Mouse (Mus musculus): ENCODE results near the gene Efhd2. TPM values are rescaled to one million over a fixed set of nuclear protein-coding genes. Genes with fewer than 3 reads are reported as not detected.

Gene Efhd2
- polyA plus RNA-seq, 1 experiment from 2014 or later = 77.8 TPM

GRCm38 (mm10) chr4:141898905-141899304 is 24.2 kb upstream of the Efhd2 start:
- H3K9me3 ChIP-seq = no peaks in the 10 kb centered on the region
- H3K4me1 ChIP-seq (replicated peaks) = peaks cover 58% of the 10 kb centered on the region
- no peaks in the 10 kb centered on the region for H3K27me3 ChIP-seq
- no peak overlapping the region for H3K4me2 ChIP-seq
- no peak for ATAC-seq (ENCODE audit: low FRiP score, low read depth)
- H3K36me3 ChIP-seq = no peaks in the 10 kb centered on the region
- no peak overlapping the region for H3K9ac ChIP-seq
- peak overlapping the region; percentile 77 for H3K27ac ChIP-seq (replicated peaks)
- H3K4me3 ChIP-seq = no peak overlapping the region
- 83% methylated on average over 8 of the region's 8 CpGs for WGBS

GRCm38 (mm10) chr4:141897838-141898237 is 23.1 kb upstream of the Efhd2 start:
- Histone ChIP-seq H3K27me3 (no peaks in the 10 kb centered on the region), H3K36me3 (no peaks in the 10 kb centered on the region), H3K4me3 (no peak overlapping the region), H3K4me2 (no peak overlapping the region), H3K9me3 (no peaks in the 10 kb centered on the region), H3K4me1 (replicated peaks) (peaks cover 57% of the 10 kb centered on the region), H3K27ac (replicated peaks) (peak overlapping the region; percentile 38; the same call in 1 of the 2 replicates), H3K9ac (no peak overlapping the region)
- 50% methylated on average over 3 of the region's 3 CpGs for WGBS
- ATAC-seq (ENCODE audit: low FRiP score, low read depth) = no peak

- no peak for ATAC-seq (ENCODE audit: low FRiP score, low read depth)
- Histone ChIP-seq H3K9me3 (no peaks in the 10 kb centered on the region), H3K4me1 (replicated peaks) (peaks cover 51% of the 10 kb centered on the region), H3K36me3 (no peaks in the 10 kb centered on the region), H3K9ac (no peak overlapping the region), H3K4me3 (no peak overlapping the region), H3K4me2 (no peak overlapping the region), H3K27me3 (no peaks in the 10 kb centered on the region), H3K27ac (replicated peaks) (peak overlapping the region; percentile 43; the same call in 1 of the 2 replicates)
- WGBS = 60% methylated on average over 6 of the region's 6 CpGs
These were observed 22.5 kb upstream of the Efhd2 start for GRCm38 (mm10) chr4:141897225-141897624.

- Histone ChIP-seq H3K4me2 (no peak overlapping the region), H3K9me3 (no peaks in the 10 kb centered on the region), H3K36me3 (no peaks in the 10 kb centered on the region), H3K9ac (no peak overlapping the region), H3K4me1 (replicated peaks) (peaks cover 37% of the 10 kb centered on the region), H3K27me3 (no peaks in the 10 kb centered on the region), H3K27ac (replicated peaks) (no peak overlapping the region), H3K4me3 (no peak overlapping the region)
- no peak for ATAC-seq (ENCODE audit: low FRiP score, low read depth)
- 74% methylated on average over 12 of the region's 12 CpGs for WGBS
These were observed 21.1 kb upstream of the Efhd2 start for GRCm38 (mm10) chr4:141895772-141896171.

GRCm38 (mm10) chr4:141893157-141893784 is 18.6 kb upstream of the Efhd2 start:
- Histone ChIP-seq H3K4me3 (no peak overlapping the region), H3K36me3 (no peaks in the 10 kb centered on the region), H3K27ac (replicated peaks) (no peak overlapping the region), H3K27me3 (no peaks in the 10 kb centered on the region), H3K4me2 (no peak overlapping the region), H3K9ac (no peak overlapping the region), H3K9me3 (no peaks in the 10 kb centered on the region), H3K4me1 (replicated peaks) (peaks cover 15% of the 10 kb centered on the region)
- WGBS = 91% methylated on average over 8 of the region's 8 CpGs
- no peak for ATAC-seq (ENCODE audit: low FRiP score, low read depth)

- H3K4me2 ChIP-seq = no peak overlapping the region
- ATAC-seq (ENCODE audit: low FRiP score, low read depth) = no peak
- H3K9me3 ChIP-seq = no peaks in the 10 kb centered on the region
- H3K9ac ChIP-seq = no peak overlapping the region
- 57% methylated on average over 6 of the region's 6 CpGs for WGBS
- H3K4me1 ChIP-seq (replicated peaks) = no peaks in the 10 kb centered on the region
- H3K4me3 ChIP-seq = no peak overlapping the region
- no peaks in the 10 kb centered on the region for H3K36me3 ChIP-seq
- no peak overlapping the region for H3K27ac ChIP-seq (replicated peaks)
- no peaks in the 10 kb centered on the region for H3K27me3 ChIP-seq
These were observed 11.8 kb upstream of the Efhd2 start for GRCm38 (mm10) chr4:141886385-141886968.

- no peak overlapping the region for H3K4me3 ChIP-seq
- H3K27ac ChIP-seq (replicated peaks) = no peak overlapping the region
- no peak overlapping the region for H3K4me2 ChIP-seq
- no peak overlapping the region for H3K9ac ChIP-seq
- no peaks in the 10 kb centered on the region for H3K36me3 ChIP-seq
- ATAC-seq (ENCODE audit: low FRiP score, low read depth) = no peak
- no peaks in the 10 kb centered on the region for H3K9me3 ChIP-seq
- 81% methylated on average over 9 of the region's 9 CpGs for WGBS
- no peaks in the 10 kb centered on the region for H3K27me3 ChIP-seq
- no peaks in the 10 kb centered on the region for H3K4me1 ChIP-seq (replicated peaks)
These were observed 10.7 kb upstream of the Efhd2 start for GRCm38 (mm10) chr4:141885451-141885850.

- no peak overlapping the region for H3K27ac ChIP-seq (replicated peaks)
- H3K4me3 ChIP-seq = no peak overlapping the region
- ATAC-seq (ENCODE audit: low FRiP score, low read depth) = no peak
- H3K9ac ChIP-seq = no peak overlapping the region
- H3K4me1 ChIP-seq (replicated peaks) = no peaks in the 10 kb centered on the region
- no peaks in the 10 kb centered on the region for H3K36me3 ChIP-seq
- no peaks in the 10 kb centered on the region for H3K27me3 ChIP-seq
- H3K9me3 ChIP-seq = no peaks in the 10 kb centered on the region
- H3K4me2 ChIP-seq = no peak overlapping the region
- 91% methylated on average over 7 of the region's 7 CpGs for WGBS
These were observed 8.1 kb upstream of the Efhd2 start for GRCm38 (mm10) chr4:141882858-141883257.

GRCm38 (mm10) chr4:141881950-141882349 is 7.2 kb upstream of the Efhd2 start:
- Histone ChIP-seq H3K36me3 (no peaks in the 10 kb centered on the region), H3K27me3 (no peaks in the 10 kb centered on the region), H3K4me2 (no peak overlapping the region), H3K9me3 (no peaks in the 10 kb centered on the region), H3K4me1 (replicated peaks) (no peaks in the 10 kb centered on the region), H3K27ac (replicated peaks) (no peak overlapping the region), H3K9ac (no peak overlapping the region), H3K4me3 (no peak overlapping the region)
- 76% methylated on average over 5 of the region's 5 CpGs for WGBS
- 0 out of 2 replicates have a peak, but pooled peaks have one; percentile 11 for ATAC-seq (ENCODE audit: low FRiP score, low read depth)

- Histone ChIP-seq H3K9ac (no peak overlapping the region), H3K36me3 (no peaks in the 10 kb centered on the region), H3K4me2 (no peak overlapping the region), H3K4me1 (replicated peaks) (no peaks in the 10 kb centered on the region), H3K4me3 (no peak overlapping the region), H3K27me3 (no peaks in the 10 kb centered on the region), H3K27ac (replicated peaks) (no peak overlapping the region), H3K9me3 (no peaks in the 10 kb centered on the region)
- WGBS = 75% methylated on average over 10 of the region's 10 CpGs
- 0 out of 2 replicates have a peak, but pooled peaks have one; percentile 11 for ATAC-seq (ENCODE audit: low FRiP score, low read depth)
These were observed 6.7 kb upstream of the Efhd2 start for GRCm38 (mm10) chr4:141881289-141881914.

GRCm38 (mm10) chr4:141879875-141880274 is 5.2 kb upstream of the Efhd2 start:
- H3K4me1 ChIP-seq (replicated peaks) = peaks cover 10% of the 10 kb centered on the region
- H3K36me3 ChIP-seq = no peaks in the 10 kb centered on the region
- no peaks in the 10 kb centered on the region for H3K9me3 ChIP-seq
- H3K27ac ChIP-seq (replicated peaks) = no peak overlapping the region
- no peak overlapping the region for H3K4me3 ChIP-seq
- ATAC-seq (ENCODE audit: low FRiP score, low read depth) = no peak
- no peak overlapping the region for H3K4me2 ChIP-seq
- H3K9ac ChIP-seq = no peak overlapping the region
- H3K27me3 ChIP-seq = no peaks in the 10 kb centered on the region
- WGBS = 77% methylated on average over 9 of the region's 9 CpGs

- WGBS = 72% methylated on average over 4 of the region's 4 CpGs
- Histone ChIP-seq H3K4me3 (no peak overlapping the region), H3K27ac (replicated peaks) (no peak overlapping the region), H3K4me2 (no peak overlapping the region), H3K36me3 (no peaks in the 10 kb centered on the region), H3K9ac (no peak overlapping the region), H3K9me3 (no peaks in the 10 kb centered on the region), H3K4me1 (replicated peaks) (peaks cover 12% of the 10 kb centered on the region), H3K27me3 (no peaks in the 10 kb centered on the region)
- ATAC-seq (ENCODE audit: low FRiP score, low read depth) = no peak
These were observed 4.4 kb upstream of the Efhd2 start for GRCm38 (mm10) chr4:141879074-141879473.

Data from hindbrain, embryonic 15.5 days (tissue).